Mouse (Mus musculus) cerebellum, adult 2 months (tissue): ENCODE measurements at regions not wholly inside any gene's neighbourhood (a gene's known extent, or its start where the extent isn't known, plus 50 kb on each side); places are given as distances from the start of the nearest gene placed in this dataset.

Experiments used
- CTCF ChIP-seq: fragments of 200-500 bp; IDR thresholded peaks from 2 replicates; pipeline ENCODE4 v1.5.1; 2011; ENCODE audit warnings: low read depth, mild to moderate bottlenecking, control low read depth, low read length, moderate library complexity, borderline replicate concordance; ENCODE audit not compliant: insufficient read depth
- POLR2A ChIP-seq: fragments of 200-500 bp; IDR thresholded peaks from 2 replicates; pipeline ENCODE4 v1.6.1; 2011; ENCODE audit warnings: low read length, control low read depth, borderline replicate concordance; ENCODE audit not compliant: insufficient read depth

DNA sequence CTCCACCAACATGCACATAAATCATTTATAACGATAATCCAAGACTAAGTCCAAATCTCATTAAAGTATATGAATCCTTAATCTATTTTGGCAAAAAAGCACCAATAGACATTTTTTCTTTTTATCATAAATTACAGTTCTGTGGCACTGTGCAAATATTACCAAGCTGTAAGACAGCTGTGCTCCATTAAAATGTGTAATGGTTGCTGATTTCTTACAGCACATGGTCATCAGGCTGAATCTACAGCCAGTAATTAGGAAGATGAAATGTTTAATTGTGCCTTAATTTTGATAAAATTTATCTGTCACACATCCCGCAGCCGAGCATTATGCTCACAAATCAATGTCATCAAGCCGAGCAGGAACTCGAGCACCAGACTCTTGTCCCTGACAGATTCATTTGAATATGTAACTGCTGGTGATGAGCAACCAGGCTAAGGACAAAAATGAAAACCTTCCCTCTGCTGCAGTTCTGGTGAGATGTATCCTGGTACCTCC lies 722.0 kb downstream of the Cypt12 start:
- TF ChIP-seq CTCF: no peak
- no peak for TF ChIP-seq POLR2A
